Mouse (Mus musculus) MEL (cell line): ENCODE measurements at regions not wholly inside any gene's neighbourhood (a gene's known extent, or its start where the extent isn't known, plus 50 kb on each side); places are given as distances from the start of the nearest gene placed in this dataset.

Source experiments
- DNase-seq: peaks from one replicate; pipeline ENCODE4 v3.0.0; 2011; ENCODE audit warnings: low read depth, low spot score
- H3K27ac ChIP-seq: 2 replicates; pipeline ENCODE4 v1.5.1; 2012; ENCODE audit warnings: low read depth, mild to moderate bottlenecking, control low read depth, low read length, moderate library complexity; ENCODE audit not compliant: control insufficient read depth
- H3K27me3 ChIP-seq, 2 experiments: fragments of 150-350 bp in 1 of 2; sonication (generic) in 1 of 2; 2 replicates each; pipeline ENCODE4 v1.6.1; 2012; ENCODE audit warnings: low read length in 2 of 2, mild to moderate bottlenecking in 2 of 2, improper control_type of control experiment in 1 of 2, moderate library complexity in 1 of 2; ENCODE audit not compliant: insufficient read depth in 2 of 2, control insufficient read depth in 1 of 2
- H3K36me3 ChIP-seq, 2 experiments: 2 replicates each; pipeline ENCODE4 v1.6.1; 2012 to 2014; ENCODE audit warnings: low read length in 2 of 2, improper control_type of control experiment in 1 of 2, inconsistent platforms in 1 of 2, mild to moderate bottlenecking in 1 of 2; ENCODE audit not compliant: insufficient read depth in 2 of 2, control insufficient read depth in 1 of 2
- H3K4me1 ChIP-seq, 2 experiments: fragments of 150-350 bp in 1 of 2; sonication (generic) in 1 of 2; 2 replicates each; pipeline ENCODE4 v1.6.1; 2012; ENCODE audit warnings: low read length in 2 of 2, improper control_type of control experiment in 1 of 2, mild to moderate bottlenecking in 1 of 2; ENCODE audit not compliant: insufficient read depth in 2 of 2, control insufficient read depth in 1 of 2
- H3K4me3 ChIP-seq, 2 experiments: fragments of 150-350 bp in 1 of 2; sonication (generic) in 1 of 2; 2 replicates each; pipeline ENCODE4 v1.5.1; 2012; ENCODE audit warnings: low read depth in 2 of 2, low read length in 2 of 2, mild to moderate bottlenecking in 2 of 2, moderate library complexity in 2 of 2, control low read depth in 1 of 2, improper control_type of control experiment in 1 of 2; ENCODE audit not compliant: control insufficient read depth in 1 of 2, insufficient read depth in 1 of 2
- H3K79me2 ChIP-seq: 2 replicates; pipeline ENCODE4 v1.6.1; 2012; ENCODE audit warnings: mild to moderate bottlenecking, low read length, moderate library complexity; ENCODE audit not compliant: control insufficient read depth, poor library complexity, insufficient read depth
- H3K9ac ChIP-seq: 2 replicates; pipeline ENCODE4 v1.6.1; 2012; ENCODE audit warnings: low read depth, mild to moderate bottlenecking, control low read depth, low read length, moderate library complexity; ENCODE audit not compliant: control insufficient read depth, poor library complexity, severe bottlenecking
- H3K9me3 ChIP-seq: fragments of 150-350 bp; sonication (generic); replicated peaks from 2 replicates; pipeline ENCODE4 v1.6.1; 2012; ENCODE audit warnings: mild to moderate bottlenecking, low read length, improper control_type of control experiment, moderate library complexity; ENCODE audit not compliant: insufficient read depth
- CHD2 ChIP-seq: IDR thresholded peaks from 2 replicates; pipeline ENCODE4 v1.6.1; 2011; ENCODE audit warnings: low read length, improper control_type of control experiment
- CTCF ChIP-seq, 3 experiments: IDR thresholded peaks in 2 of 3; conservative IDR thresholded peaks in 1 of 3; 2 replicates each; pipeline ENCODE4 v1.5.1; 2011 to 2012; ENCODE audit warnings: low read length in 3 of 3, low read depth in 2 of 3, mild to moderate bottlenecking in 2 of 3, improper control_type of control experiment in 1 of 3, inconsistent platforms in 1 of 3, mixed read lengths in 1 of 3, moderate library complexity in 1 of 3; ENCODE audit not compliant: control insufficient read depth in 1 of 3, insufficient read depth in 1 of 3, poor library complexity in 1 of 3, severe bottlenecking in 1 of 3
- ELF1 ChIP-seq: IDR thresholded peaks from 2 replicates; pipeline ENCODE4 v1.6.1; 2014; ENCODE audit warnings: low read depth, mild to moderate bottlenecking, inconsistent platforms, low read length, improper control_type of control experiment, moderate library complexity
- GABPA ChIP-seq: IDR thresholded peaks from 2 replicates; pipeline ENCODE4 v1.6.1; 2012; ENCODE audit warnings: low read depth, mild to moderate bottlenecking, inconsistent platforms, low read length, improper control_type of control experiment, moderate library complexity
- GATA1 ChIP-seq: IDR thresholded peaks from 2 replicates; pipeline ENCODE4 v1.6.1; 2011; ENCODE audit warnings: low read depth, low read length, improper control_type of control experiment
- HCFC1 ChIP-seq: IDR thresholded peaks from 2 replicates; pipeline ENCODE4 v1.6.1; 2012; ENCODE audit warnings: low read depth, mild to moderate bottlenecking, inconsistent platforms, low read length, improper control_type of control experiment, moderate library complexity
- MAZ ChIP-seq: IDR thresholded peaks from 2 replicates; pipeline ENCODE4 v1.6.1; 2012; ENCODE audit warnings: low read depth, mild to moderate bottlenecking, inconsistent platforms, low read length, improper control_type of control experiment
- MEF2A ChIP-seq: IDR thresholded peaks from 2 replicates; pipeline ENCODE4 v1.6.1; 2014; ENCODE audit warnings: low read depth, mild to moderate bottlenecking, inconsistent platforms, low read length, improper control_type of control experiment; ENCODE audit not compliant: poor library complexity, insufficient replicate concordance, severe bottlenecking; ENCODE audit errors: extremely low read depth
- POLR2AphosphoS5 ChIP-seq: IDR thresholded peaks from 2 replicates; pipeline ENCODE4 v1.6.1; 2012; ENCODE audit warnings: low read depth, borderline replicate concordance, mild to moderate bottlenecking, inconsistent platforms, low read length, moderate library complexity, mixed read lengths
- RAD21 ChIP-seq: IDR thresholded peaks from 2 replicates; pipeline ENCODE4 v1.6.1; 2011; ENCODE audit warnings: mild to moderate bottlenecking, low read depth, low read length, improper control_type of control experiment
- RCOR1 ChIP-seq: IDR thresholded peaks from 2 replicates; pipeline ENCODE4 v1.6.1; 2012; ENCODE audit warnings: low read depth, mild to moderate bottlenecking, inconsistent platforms, low read length, improper control_type of control experiment
- TAL1 ChIP-seq: IDR thresholded peaks from 2 replicates; pipeline ENCODE4 v1.6.1; 2012; ENCODE audit warnings: mild to moderate bottlenecking, inconsistent platforms, low read length, moderate library complexity, mixed read lengths
- TBP ChIP-seq: IDR thresholded peaks from 2 replicates; pipeline ENCODE4 v1.8.0; 2011; ENCODE audit warnings: low read depth, low read length, improper control_type of control experiment
- TCF12 ChIP-seq: IDR thresholded peaks from 2 replicates; pipeline ENCODE4 v1.6.1; 2014; ENCODE audit warnings: low read depth, mild to moderate bottlenecking, inconsistent platforms, low read length, improper control_type of control experiment, moderate library complexity
- ZC3H11A ChIP-seq: IDR thresholded peaks from 2 replicates; pipeline ENCODE4 v1.6.1; 2012; ENCODE audit warnings: low read depth, mild to moderate bottlenecking, inconsistent platforms, low read length, improper control_type of control experiment
- ZKSCAN1 ChIP-seq: IDR thresholded peaks from 2 replicates; pipeline ENCODE4 v1.6.1; 2012; ENCODE audit warnings: low read depth, mild to moderate bottlenecking, inconsistent platforms, low read length, improper control_type of control experiment, moderate library complexity

- Histone ChIP-seq H3K27ac (no peak overlapping the region), H3K36me3 (no peaks in the 10 kb centered on the region), H3K79me2 (no peaks in the 10 kb centered on the region), H3K9ac (no peak overlapping the region), H3K27me3 (no peaks in the 10 kb centered on the region), H3K4me3 (no peak overlapping the region), H3K4me1 (no peaks in the 10 kb centered on the region), H3K9me3 (no peaks in the 10 kb centered on the region)
- DNase-seq = no peak
- TF ChIP-seq GATA1 (no peak), CTCF (IDR thresholded peaks at IDR 0.05 in 2 of 3, conservative IDR thresholded peaks at IDR 0.05 in 1 of 3; ENCODE audit: control insufficient read depth in 1 of 3, insufficient read depth in 1 of 3, low read depth in 2 of 3, low read length in 3 of 3, poor library complexity in 1 of 3, severe bottlenecking in 1 of 3) (no peak), TAL1 (no peak), TBP (no peak)
Measured at GRCm38 (mm10) chr13:37237285-37237684, 107.7 kb upstream of the Ly86 start.

GRCm38 (mm10) chr13:37225834-37226233 lies 119.2 kb upstream of the Ly86 start:
- H3K9me3 ChIP-seq = no peaks in the 10 kb centered on the region
- no peak overlapping the region for H3K27ac ChIP-seq
- H3K4me1 ChIP-seq = no peaks in the 10 kb centered on the region
- H3K79me2 ChIP-seq = no peaks in the 10 kb centered on the region
- H3K4me3 ChIP-seq = no peak overlapping the region
- DNase-seq = no peak
- no peak overlapping the region for H3K9ac ChIP-seq
- TF ChIP-seq MEF2A (no peak), HCFC1 (no peak), GABPA (no peak), ZKSCAN1 (no peak)
- TF ChIP-seq, all 39 proteins: peak for 0
- H3K36me3 ChIP-seq = no peaks in the 10 kb centered on the region
- no peaks in the 10 kb centered on the region for H3K27me3 ChIP-seq

GRCm38 (mm10) chr13:37220436-37220835 lies 124.6 kb upstream of the Ly86 start:
- Histone ChIP-seq H3K4me3 (no peak overlapping the region), H3K9me3 (no peaks in the 10 kb centered on the region), H3K9ac (no peak overlapping the region), H3K27ac (no peak overlapping the region), H3K79me2 (no peaks in the 10 kb centered on the region), H3K36me3 (no peaks in the 10 kb centered on the region), H3K4me1 (no peaks in the 10 kb centered on the region), H3K27me3 (no peaks in the 10 kb centered on the region)
- no peak for DNase-seq
- no peak for TF ChIP-seq RCOR1
- no peak for TF ChIP-seq TCF12
- TF ChIP-seq POLR2AphosphoS5 = no peak
- TF ChIP-seq TAL1 = no peak
- TF ChIP-seq RAD21 = no peak
- no peak for TF ChIP-seq CHD2
- TF ChIP-seq MAZ = no peak
- no peak for TF ChIP-seq ZC3H11A
- TF ChIP-seq ELF1 = no peak
